Mouse (Mus musculus) MEL (cell line): ENCODE data around the gene Nudt3. TPM values are rescaled to one million over a fixed set of nuclear protein-coding genes. Genes with fewer than 3 reads are reported as not detected.

Source experiments
- DNase-seq: peaks from one replicate; pipeline ENCODE4 v3.0.0; 2011; ENCODE audit warnings: low read depth, low spot score
- H3K27ac ChIP-seq: 2 replicates; pipeline ENCODE4 v1.5.1; 2012; ENCODE audit warnings: low read depth, mild to moderate bottlenecking, control low read depth, low read length, moderate library complexity; ENCODE audit not compliant: control insufficient read depth
- H3K27me3 ChIP-seq, 2 experiments: fragments of 150-350 bp in 1 of 2; sonication (generic) in 1 of 2; 2 replicates each; pipeline ENCODE4 v1.6.1; 2012; ENCODE audit warnings: low read length in 2 of 2, mild to moderate bottlenecking in 2 of 2, improper control_type of control experiment in 1 of 2, moderate library complexity in 1 of 2; ENCODE audit not compliant: insufficient read depth in 2 of 2, control insufficient read depth in 1 of 2
- H3K36me3 ChIP-seq, 2 experiments: 2 replicates each; pipeline ENCODE4 v1.6.1; 2012 to 2014; ENCODE audit warnings: low read length in 2 of 2, improper control_type of control experiment in 1 of 2, inconsistent platforms in 1 of 2, mild to moderate bottlenecking in 1 of 2; ENCODE audit not compliant: insufficient read depth in 2 of 2, control insufficient read depth in 1 of 2
- H3K4me1 ChIP-seq, 2 experiments: fragments of 150-350 bp in 1 of 2; sonication (generic) in 1 of 2; 2 replicates each; pipeline ENCODE4 v1.6.1; 2012; ENCODE audit warnings: low read length in 2 of 2, improper control_type of control experiment in 1 of 2, mild to moderate bottlenecking in 1 of 2; ENCODE audit not compliant: insufficient read depth in 2 of 2, control insufficient read depth in 1 of 2
- H3K4me3 ChIP-seq, 2 experiments: fragments of 150-350 bp in 1 of 2; sonication (generic) in 1 of 2; 2 replicates each; pipeline ENCODE4 v1.5.1; 2012; ENCODE audit warnings: low read depth in 2 of 2, low read length in 2 of 2, mild to moderate bottlenecking in 2 of 2, moderate library complexity in 2 of 2, control low read depth in 1 of 2, improper control_type of control experiment in 1 of 2; ENCODE audit not compliant: control insufficient read depth in 1 of 2, insufficient read depth in 1 of 2
- H3K79me2 ChIP-seq: 2 replicates; pipeline ENCODE4 v1.6.1; 2012; ENCODE audit warnings: mild to moderate bottlenecking, low read length, moderate library complexity; ENCODE audit not compliant: control insufficient read depth, poor library complexity, insufficient read depth
- H3K9ac ChIP-seq: 2 replicates; pipeline ENCODE4 v1.6.1; 2012; ENCODE audit warnings: low read depth, mild to moderate bottlenecking, control low read depth, low read length, moderate library complexity; ENCODE audit not compliant: control insufficient read depth, poor library complexity, severe bottlenecking
- H3K9me3 ChIP-seq: fragments of 150-350 bp; sonication (generic); replicated peaks from 2 replicates; pipeline ENCODE4 v1.6.1; 2012; ENCODE audit warnings: mild to moderate bottlenecking, low read length, improper control_type of control experiment, moderate library complexity; ENCODE audit not compliant: insufficient read depth
- BHLHE40 ChIP-seq: IDR thresholded peaks from 2 replicates; pipeline ENCODE4 v1.6.1; 2012; ENCODE audit warnings: low read depth, mild to moderate bottlenecking, inconsistent platforms, low read length, improper control_type of control experiment, borderline replicate concordance
- CHD1 ChIP-seq: IDR thresholded peaks from 2 replicates; pipeline ENCODE4 v1.6.1; 2012; ENCODE audit warnings: low read depth, mild to moderate bottlenecking, inconsistent platforms, low read length, improper control_type of control experiment
- CHD2 ChIP-seq: IDR thresholded peaks from 2 replicates; pipeline ENCODE4 v1.6.1; 2011; ENCODE audit warnings: low read length, improper control_type of control experiment
- E2F4 ChIP-seq: IDR thresholded peaks from 2 replicates; pipeline ENCODE4 v1.6.1; 2011; ENCODE audit warnings: low read depth, low read length, improper control_type of control experiment, borderline replicate concordance
- GATA1 ChIP-seq: IDR thresholded peaks from 2 replicates; pipeline ENCODE4 v1.6.1; 2011; ENCODE audit warnings: low read depth, low read length, improper control_type of control experiment
- HCFC1 ChIP-seq: IDR thresholded peaks from 2 replicates; pipeline ENCODE4 v1.6.1; 2012; ENCODE audit warnings: low read depth, mild to moderate bottlenecking, inconsistent platforms, low read length, improper control_type of control experiment, moderate library complexity
- MAFK ChIP-seq: IDR thresholded peaks from 2 replicates; pipeline ENCODE4 v1.6.1; 2011; ENCODE audit warnings: low read depth, mild to moderate bottlenecking, low read length, improper control_type of control experiment, borderline replicate concordance
- MAX ChIP-seq: IDR thresholded peaks from 2 replicates; pipeline ENCODE4 v1.6.1; 2011; ENCODE audit warnings: low read length, improper control_type of control experiment
- MEF2A ChIP-seq: IDR thresholded peaks from 2 replicates; pipeline ENCODE4 v1.6.1; 2014; ENCODE audit warnings: low read depth, mild to moderate bottlenecking, inconsistent platforms, low read length, improper control_type of control experiment; ENCODE audit not compliant: poor library complexity, insufficient replicate concordance, severe bottlenecking; ENCODE audit errors: extremely low read depth
- MXI1 ChIP-seq: IDR thresholded peaks from 2 replicates; pipeline ENCODE4 v1.6.1; 2011; ENCODE audit warnings: mild to moderate bottlenecking, low read depth, low read length, improper control_type of control experiment
- MYB ChIP-seq: IDR thresholded peaks from 2 replicates; pipeline ENCODE4 v1.6.1; 2011; ENCODE audit warnings: mild to moderate bottlenecking, low read depth, low read length, improper control_type of control experiment
- NELFE ChIP-seq: IDR thresholded peaks from 2 replicates; pipeline ENCODE4 v1.6.1; 2011; ENCODE audit warnings: low read depth, low read length, improper control_type of control experiment
- POLR2A ChIP-seq, 2 experiments: IDR thresholded peaks; 2 replicates each; pipeline ENCODE4 v1.6.1; 2011 to 2012; ENCODE audit warnings: low read length in 2 of 2, mild to moderate bottlenecking in 2 of 2, control low read depth in 1 of 2, improper control_type of control experiment in 1 of 2, low read depth in 1 of 2, moderate library complexity in 1 of 2; ENCODE audit not compliant: control insufficient read depth in 1 of 2, insufficient read depth in 1 of 2, poor library complexity in 1 of 2
- POLR2AphosphoS2 ChIP-seq: IDR thresholded peaks from 2 replicates; pipeline ENCODE4 v1.6.1; 2011; ENCODE audit warnings: low read length, improper control_type of control experiment
- POLR2AphosphoS5 ChIP-seq: IDR thresholded peaks from 2 replicates; pipeline ENCODE4 v1.6.1; 2012; ENCODE audit warnings: low read depth, borderline replicate concordance, mild to moderate bottlenecking, inconsistent platforms, low read length, moderate library complexity, mixed read lengths
- RCOR1 ChIP-seq: IDR thresholded peaks from 2 replicates; pipeline ENCODE4 v1.6.1; 2012; ENCODE audit warnings: low read depth, mild to moderate bottlenecking, inconsistent platforms, low read length, improper control_type of control experiment
- TAL1 ChIP-seq: IDR thresholded peaks from 2 replicates; pipeline ENCODE4 v1.6.1; 2012; ENCODE audit warnings: mild to moderate bottlenecking, inconsistent platforms, low read length, moderate library complexity, mixed read lengths
- TBP ChIP-seq: IDR thresholded peaks from 2 replicates; pipeline ENCODE4 v1.8.0; 2011; ENCODE audit warnings: low read depth, low read length, improper control_type of control experiment
- TCF12 ChIP-seq: IDR thresholded peaks from 2 replicates; pipeline ENCODE4 v1.6.1; 2014; ENCODE audit warnings: low read depth, mild to moderate bottlenecking, inconsistent platforms, low read length, improper control_type of control experiment, moderate library complexity
- ZMIZ1 ChIP-seq: IDR thresholded peaks from 2 replicates; pipeline ENCODE4 v1.6.1; 2012; ENCODE audit warnings: low read depth, mild to moderate bottlenecking, inconsistent platforms, low read length, improper control_type of control experiment, moderate library complexity
- ZNF384 ChIP-seq: IDR thresholded peaks from 2 replicates; pipeline ENCODE4 v1.6.1; 2012; ENCODE audit warnings: low read depth, mild to moderate bottlenecking, inconsistent platforms, low read length, improper control_type of control experiment
- polyA plus RNA-seq, 2 experiments: library from polyadenylated mRNA; stranded (reverse) in 1 of 2; unstranded in 1 of 2; fragments of >175 nt in 1 of 2; fragments of >200 nt in 1 of 2; gene quantifications; 2 replicates each; pipeline versions ENCODE4 v1.2.1 to v1.2.4; 2012; ENCODE audit warnings: low replicate concordance in 2 of 2, low read depth in 1 of 2; ENCODE audit not compliant: insufficient read length in 2 of 2, insufficient read depth in 1 of 2, missing spikeins in 1 of 2
- total RNA-seq: library from RNA; depleted of rRNA; stranded (reverse); fragments of 300-350 nt; gene quantifications from 2 replicates; pipeline ENCODE4 v1.2.3, GENCODE M21; 2012

Gene Nudt3
- total and polyA plus RNA-seq, 3 experiments, result 96.5 to 258 (median 97.0) TPM

GRCm38 (mm10) chr17:27588231-27588630, 35.1 kb downstream of the Nudt3 start (continued):
- TF ChIP-seq E2F4 (no peak), MAX (0 out of 2 replicates have a peak, but pooled peaks have one; percentile 16), CHD1 (0 out of 2 replicates have a peak, but pooled peaks have one; percentile 45), HCFC1 (no peak), POLR2A (IDR thresholded peaks at IDR 0.05; ENCODE audit: control insufficient read depth in 1 of 2, insufficient read depth in 1 of 2, low read depth in 1 of 2, low read length in 2 of 2, poor library complexity in 1 of 2) (no peak), TBP (peak; percentile 52; the same call in 1 of the 2 replicates), CHD2 (no peak), ZMIZ1 (no peak), ZNF384 (no peak), MAFK (no peak), TCF12 (peak; percentile 48), POLR2AphosphoS2 (no peak), MEF2A (no peak), TAL1 (0 out of 2 replicates have a peak, but pooled peaks have one; percentile 17)
- TF ChIP-seq, all 39 proteins: peak for 14

GRCm38 (mm10) chr17:27587252-27587651, 36.0 kb downstream of the Nudt3 start:
- TF ChIP-seq BHLHE40 (no peak), MEF2A (no peak), E2F4 (no peak), MYB (no peak), GATA1 (no peak), MXI1 (no peak), NELFE (no peak), POLR2AphosphoS5 (no peak), RCOR1 (no peak), HCFC1 (no peak)
- Histone ChIP-seq H3K9ac (no peak overlapping the region), H3K4me3 (no peak overlapping the region), H3K36me3 (peaks cover 3 to 32% of the 10 kb centered on the region in 2 experiments), H3K9me3 (no peaks in the 10 kb centered on the region), H3K4me1 (peaks cover 22 to 31% of the 10 kb centered on the region in 2 experiments), H3K79me2 (peaks cover 5% of the 10 kb centered on the region; the same call in 1 of the 2 replicates), H3K27ac (no peak overlapping the region), H3K27me3 (no peaks in the 10 kb centered on the region)
- no peak for DNase-seq
